Mouse (Mus musculus) megakaryocyte-erythroid progenitor cell, adult 5-6 weeks (primary cell): ENCODE measurements around the gene Mink1. TPM values are rescaled to one million over a fixed set of nuclear protein-coding genes. Genes with fewer than 3 reads are reported as not detected.

Experiments
- ATAC-seq: replicated peaks from 2 replicates; pipeline ENCODE4 v1.8.0; 2016; ENCODE audit warnings: mild to moderate bottlenecking, inconsistent platforms; ENCODE audit not compliant: severe bottlenecking, poor library complexity, low FRiP score, low TSS enrichment
- total RNA-seq, 2 experiments: library from RNA; stranded (forward) in 1 of 2; stranded (reverse) in 1 of 2; fragments of 200-1000, 215-1000 nt in 1 of 2; fragments of >200 nt in 1 of 2; fragmentation: Nextera tagmentation in 1 of 2; gene quantifications; 2 replicates each; pipeline ENCODE4 v1.2.3; 2014 to 2017

The Mink1 gene
- total RNA-seq, 2 experiments from 2014 or later, result 18.2 to 44.7 TPM

DNA sequence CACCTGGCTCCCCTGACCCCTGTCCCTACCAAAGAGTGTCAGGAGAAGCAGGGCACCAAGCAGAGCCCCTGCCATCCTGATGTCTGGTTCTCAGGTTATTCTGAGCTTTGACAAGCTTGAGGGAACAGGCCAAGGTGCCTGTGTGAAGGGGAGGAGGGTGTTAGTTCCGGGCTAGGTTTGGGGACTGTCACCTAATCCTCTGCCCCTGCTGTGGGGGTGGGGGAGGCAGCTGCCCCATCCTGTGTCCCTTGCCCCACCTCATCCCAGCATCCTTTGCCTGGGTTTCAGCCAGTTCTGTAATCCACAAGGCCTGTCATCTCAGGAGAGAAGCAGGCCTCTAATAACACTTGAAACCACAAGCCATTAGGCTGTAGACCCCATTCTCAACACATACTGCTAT is 56.4 kb downstream of the Mink1 start, which contains the start of gene Chrne:
TSS of gene Chrne (minus strand) at position 116 of the 400 bp plus-strand sequence.
- ATAC-seq, result no peak

GRCm38 (mm10) chr11:70621972-70622814 is 59.5 kb downstream of the Mink1 start:
- ATAC-seq, result peak; percentile 89

GRCm38 (mm10) chr11:70623053-70623742 is 60.5 kb downstream of the Mink1 start:
- no peak for ATAC-seq

DNA sequence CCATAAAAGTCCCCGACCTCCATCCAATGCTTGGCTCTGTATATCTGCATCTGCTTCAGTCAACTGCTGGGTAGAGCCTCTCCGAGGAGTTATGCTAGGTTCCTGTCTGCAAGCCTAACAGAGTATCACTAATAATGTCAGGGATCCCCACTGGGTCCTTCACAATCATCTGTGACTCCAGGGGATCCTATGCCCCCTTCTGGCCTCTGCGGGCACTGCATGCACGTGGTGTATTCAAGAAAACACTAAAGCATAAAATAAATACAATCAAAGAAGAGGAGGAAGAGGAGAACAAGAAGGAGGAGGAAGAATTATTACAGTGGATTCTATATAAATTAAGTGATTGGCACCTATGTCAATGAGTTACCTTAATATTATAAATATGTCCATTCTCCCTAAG is 62.8 kb downstream of the Mink1 start:
- ATAC-seq, result no peak

- no peak for ATAC-seq
Measured at GRCm38 (mm10) chr11:70626877-70627276, 64.2 kb downstream of the Mink1 start.

DNA sequence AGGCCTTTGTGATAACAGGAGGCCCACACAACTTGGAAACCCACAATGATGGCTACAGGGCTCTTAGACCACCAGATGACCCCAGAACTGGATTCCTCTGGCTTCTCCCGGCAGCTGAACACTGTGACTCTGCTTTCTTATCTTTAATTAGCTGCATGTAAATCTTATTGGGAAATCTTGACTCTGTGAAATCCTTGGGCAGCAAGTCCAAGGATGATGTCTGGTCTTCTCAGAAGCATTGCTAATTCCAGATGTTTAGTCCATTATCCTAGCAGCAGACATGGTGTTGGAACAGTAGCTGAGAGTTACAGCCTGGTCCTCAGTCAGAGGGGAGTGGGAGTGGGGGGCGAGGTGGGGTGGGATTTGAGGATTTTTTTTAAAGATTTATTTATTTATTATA is 65.8 kb downstream of the Mink1 start:
- ATAC-seq, result no peak

- 0 out of 2 replicates have a peak, but pooled peaks have one; percentile 56 for ATAC-seq
Measured at GRCm38 (mm10) chr11:70629557-70629956, 66.9 kb downstream of the Mink1 start.

- 0 out of 2 replicates have a peak, but pooled peaks have one; percentile 46 for ATAC-seq
Measured at GRCm38 (mm10) chr11:70630129-70630528, 67.4 kb downstream of the Mink1 start.

DNA sequence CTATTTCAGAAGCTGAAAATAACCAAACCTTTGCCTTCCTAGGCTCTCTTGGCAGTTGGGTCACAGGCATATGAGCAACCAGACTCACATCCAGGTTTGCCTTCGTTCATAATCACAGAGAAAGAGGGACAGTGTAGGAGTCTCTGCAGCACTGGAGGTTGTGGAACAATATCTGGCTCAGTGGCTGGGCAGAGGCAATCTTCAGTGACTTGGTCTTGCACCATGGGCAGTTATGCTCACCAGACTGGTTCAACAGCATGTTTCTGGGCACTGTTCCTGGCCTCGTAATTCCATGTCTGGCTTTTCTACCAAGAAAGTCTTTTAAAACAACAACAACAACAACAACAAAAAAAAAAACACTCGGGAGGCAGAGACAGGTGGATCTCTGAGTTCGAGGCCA is 72.9 kb downstream of the Mink1 start:
- no peak for ATAC-seq

GRCm38 (mm10) chr11:70637764-70638163 is 75.1 kb downstream of the Mink1 start:
- ATAC-seq, result no peak

GRCm38 (mm10) chr11:70638293-70638692 is 75.6 kb downstream of the Mink1 start:
- ATAC-seq, result 0 out of 2 replicates have a peak, but pooled peaks have one; percentile 17

- peak; percentile 85 for ATAC-seq
Measured at GRCm38 (mm10) chr11:70638714-70639278, 76.1 kb downstream of the Mink1 start, which contains the start of gene Gp1ba. Gene Gp1ba (plus strand): TSS chr11:70639122.

- no peak for ATAC-seq
Measured at GRCm38 (mm10) chr11:70639976-70640375, 77.3 kb downstream of the Mink1 start.

- ATAC-seq, result no peak
Measured at GRCm38 (mm10) chr11:70641241-70641640, 78.6 kb downstream of the Mink1 start.

GRCm38 (mm10) chr11:70643051-70643450 is 80.4 kb downstream of the Mink1 start:
- ATAC-seq, result no peak

GRCm38 (mm10) chr11:70644564-70645103 is 82.0 kb downstream of the Mink1 start:
- ATAC-seq, result no peak

GRCm38 (mm10) chr11:70645461-70646258 is 83.0 kb downstream of the Mink1 start:
- ATAC-seq, result no peak

DNA sequence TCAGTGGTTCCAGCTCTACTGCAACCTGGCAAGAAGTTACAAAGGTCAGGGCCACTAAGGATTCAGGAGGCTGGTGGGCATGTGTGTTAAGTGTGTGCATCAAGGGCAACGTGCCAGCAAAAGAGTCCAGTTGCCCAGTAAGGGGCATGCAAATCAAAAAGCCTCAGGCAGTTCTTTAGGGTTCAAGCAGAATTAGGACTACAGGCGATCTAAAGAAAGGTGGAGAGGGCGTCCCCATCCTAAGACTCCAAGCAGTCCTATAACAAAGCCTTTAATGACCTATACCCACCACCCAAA is 83.5 kb downstream of the Mink1 start:
- ATAC-seq, result no peak
